Mouse (Mus musculus) megakaryocyte progenitor cell, adult 5-6 weeks (primary cell): ENCODE measurements around the gene Ercc6. TPM values are rescaled to one million over a fixed set of nuclear protein-coding genes. Genes with fewer than 3 reads are reported as not detected.
A peak's percentile ranks its signal among the peaks of the same experiment; 100 is the strongest.

Experiments used
- ATAC-seq: replicated peaks from 2 replicates; pipeline ENCODE4 v1.8.0; 2016; ENCODE audit warnings: mild to moderate bottlenecking, moderate TSS enrichment, inconsistent platforms; ENCODE audit not compliant: poor library complexity
- total RNA-seq, 2 experiments: library from RNA; stranded (forward) in 1 of 2; stranded (reverse) in 1 of 2; fragments of 157-497, 149-512 nt in 1 of 2; fragments of 200-1000 nt in 1 of 2; gene quantifications; 2 replicates each; pipeline versions ENCODE4 v1.2.3 to v1.2.4; 2015 to 2017

Ercc6 gene
- total RNA-seq, 2 experiments from 2014 or later = 19.9 to 21.2 TPM

- no peak for ATAC-seq
Observed at GRCm38 (mm10) chr14:32561428-32561827, 48.1 kb downstream of the Ercc6 start.

GRCm38 (mm10) chr14:32563661-32564060 lies 50.3 kb downstream of the Ercc6 start:
- ATAC-seq = no peak

GRCm38 (mm10) chr14:32572519-32572918 lies 59.2 kb downstream of the Ercc6 start:
- no peak for ATAC-seq

GRCm38 (mm10) chr14:32578420-32578819 lies 65.1 kb downstream of the Ercc6 start:
- ATAC-seq = no peak

GRCm38 (mm10) chr14:32583696-32584095 lies 70.4 kb downstream of the Ercc6 start:
- ATAC-seq = peak; percentile 38; the same call in 1 of the 2 replicates

GRCm38 (mm10) chr14:32587013-32587784 lies 73.9 kb downstream of the Ercc6 start:
- peak; percentile 91 for ATAC-seq

- no peak for ATAC-seq
Observed at GRCm38 (mm10) chr14:32590377-32590776, 77.1 kb downstream of the Ercc6 start.

GRCm38 (mm10) chr14:32597232-32598231 lies 84.2 kb downstream of the Ercc6 start:
- ATAC-seq = peak; percentile 92

- no peak for ATAC-seq
Observed at GRCm38 (mm10) chr14:32598437-32599219, 85.3 kb downstream of the Ercc6 start.

- ATAC-seq = no peak
Observed at GRCm38 (mm10) chr14:32599290-32600041, 86.1 kb downstream of the Ercc6 start, which contains the start of gene Prrxl1. Prrxl1 (plus strand) TSS chr14:32599407.

- no peak for ATAC-seq
Observed at GRCm38 (mm10) chr14:32600110-32600509, 86.8 kb downstream of the Ercc6 start.

- ATAC-seq = no peak
Observed at GRCm38 (mm10) chr14:32605508-32605907, 92.2 kb downstream of the Ercc6 start.

GRCm38 (mm10) chr14:32606316-32606715 lies 93.0 kb downstream of the Ercc6 start:
- ATAC-seq = no peak

GRCm38 (mm10) chr14:32609392-32609791 lies 96.1 kb downstream of the Ercc6 start:
- peak; percentile 71 for ATAC-seq

GRCm38 (mm10) chr14:32617253-32617652 lies 103.9 kb downstream of the Ercc6 start:
- no peak for ATAC-seq

GRCm38 (mm10) chr14:32624245-32624644 lies 110.9 kb downstream of the Ercc6 start:
- ATAC-seq = peak; percentile 88

- no peak for ATAC-seq
Observed at GRCm38 (mm10) chr14:32624811-32625210, 111.5 kb downstream of the Ercc6 start.

- no peak for ATAC-seq
Observed at GRCm38 (mm10) chr14:32627271-32627670, 114.0 kb downstream of the Ercc6 start.

- ATAC-seq = peak; percentile 70
Observed at GRCm38 (mm10) chr14:32628584-32628983, 115.3 kb downstream of the Ercc6 start.
